In the genomic region with DNA sequence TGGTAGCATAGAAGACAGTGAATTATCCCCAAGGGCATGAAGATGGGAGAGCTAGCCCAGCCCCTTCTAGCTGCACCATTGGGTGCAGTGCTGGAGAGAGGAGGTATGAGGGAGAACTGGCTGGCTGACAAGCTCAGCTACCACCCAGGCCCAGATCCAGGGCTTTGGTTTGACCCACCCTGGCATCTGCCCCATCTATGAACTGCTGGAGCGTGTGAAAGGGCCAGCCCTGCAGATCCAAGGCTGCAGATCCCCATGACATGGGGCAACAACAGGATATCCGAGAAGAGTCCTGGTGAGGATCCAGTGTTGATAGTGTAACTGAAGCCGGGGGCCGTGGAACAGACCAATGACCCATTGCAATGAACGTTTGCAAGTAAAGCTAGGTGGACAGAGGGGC, we compare ENCODE assay signal across 16 mouse cellular contexts.
"Had no signal": no experiment of that assay in that cellular context is flagged by ENCODE, and none has a peak within 500 bp of the region (broad histone marks: within the 10 kb centered on the region; RNA-seq: fewer than 3 reads in every experiment).

No protein-coding gene starts in this region.

- H3K9ac ChIP-seq: liver, embryonic 13.5 days; neural tube, embryonic 12.5 days had no signal

- ATAC-seq: intestine, postnatal 0 days had no signal

- H3K9me3 ChIP-seq: liver, embryonic 13.5 days; neural tube, embryonic 12.5 days had no signal

- H3K4me3 ChIP-seq: liver, embryonic 13.5 days; neural tube, embryonic 12.5 days had no signal

- DNase-seq: kidney, adult 2 months; kidney, postnatal 4 days; liver, embryonic 13.5 days; lung, adult 2 months; lung, postnatal 14 days; lung, postnatal 4 days; midbrain, embryonic 14.5 days; retina, postnatal 1 day; right cerebral cortex, postnatal 25 days; spleen, adult 18-20 months; thymus, adult 2 months; thymus, postnatal 14 days; thymus, postnatal 4 days had no signal

- H3K36me3 ChIP-seq: liver, embryonic 13.5 days; neural tube, embryonic 12.5 days had no signal

- H3K27me3 ChIP-seq: liver, embryonic 13.5 days; neural tube, embryonic 12.5 days had no signal

- H3K4me1 ChIP-seq: liver, embryonic 13.5 days; neural tube, embryonic 12.5 days had no signal

- H3K4me2 ChIP-seq: liver, embryonic 13.5 days; midbrain, embryonic 11.5 days; neural tube, embryonic 12.5 days had no signal

- H3K27ac ChIP-seq: liver, embryonic 13.5 days; neural tube, embryonic 12.5 days had no signal
